Mouse (Mus musculus): ENCODE measurements around the gene Mfap3.

Gene Mfap3

GRCm38 (mm10) chr11:57518091-57518750 lies at the start of gene Mfap3, which contains the start of gene Fam114a2:
TSS of gene Mfap3 (plus strand) at chr11:57518664.
TSS of gene Fam114a2 (minus strand) at chr11:57518617.
- DNase-seq, result peak; percentile 96 to 97

- no peak for DNase-seq
Measured at GRCm38 (mm10) chr11:57468706-57469105, 49.8 kb upstream of the Mfap3 start.

DNA sequence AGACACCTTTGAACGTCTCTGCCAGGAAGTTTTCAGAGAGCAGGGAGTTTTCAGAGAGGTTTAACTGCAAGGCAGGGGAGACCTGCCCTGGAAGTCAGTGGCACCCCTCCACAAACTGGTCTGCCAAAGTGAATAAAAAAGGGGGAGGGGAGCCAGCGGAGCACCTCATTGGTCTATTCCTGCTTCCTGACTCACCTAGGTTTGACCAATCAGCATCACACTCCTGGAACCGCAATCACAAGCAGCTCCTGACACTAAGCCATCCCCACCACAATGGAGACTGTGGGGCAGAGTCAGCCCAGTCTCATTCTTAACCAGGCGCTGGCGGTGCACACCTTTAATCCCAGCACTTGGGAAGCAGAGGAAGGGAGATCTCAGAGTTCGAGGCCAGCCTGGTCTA lies 48.4 kb upstream of the Mfap3 start:
- DNase-seq, result no peak

DNA sequence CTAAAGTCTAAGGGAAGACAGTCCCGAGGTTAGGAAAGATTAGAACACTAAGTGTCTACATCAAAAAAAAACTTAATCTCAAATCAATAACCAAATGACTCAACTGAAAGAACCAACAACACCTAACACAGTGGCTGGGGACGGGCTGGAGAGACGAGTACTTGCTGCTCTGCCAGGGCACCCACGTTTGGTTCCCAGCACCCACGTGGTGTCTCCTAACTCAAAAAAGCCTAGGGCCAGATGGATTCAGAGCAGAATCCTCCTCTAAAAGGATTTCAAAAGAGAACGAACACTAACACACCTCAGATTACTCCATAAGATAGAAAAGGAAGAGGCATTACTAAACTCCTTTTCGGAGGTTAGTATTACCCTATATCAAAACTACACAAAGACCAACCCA lies 47.5 kb upstream of the Mfap3 start:
- no peak for DNase-seq

DNA sequence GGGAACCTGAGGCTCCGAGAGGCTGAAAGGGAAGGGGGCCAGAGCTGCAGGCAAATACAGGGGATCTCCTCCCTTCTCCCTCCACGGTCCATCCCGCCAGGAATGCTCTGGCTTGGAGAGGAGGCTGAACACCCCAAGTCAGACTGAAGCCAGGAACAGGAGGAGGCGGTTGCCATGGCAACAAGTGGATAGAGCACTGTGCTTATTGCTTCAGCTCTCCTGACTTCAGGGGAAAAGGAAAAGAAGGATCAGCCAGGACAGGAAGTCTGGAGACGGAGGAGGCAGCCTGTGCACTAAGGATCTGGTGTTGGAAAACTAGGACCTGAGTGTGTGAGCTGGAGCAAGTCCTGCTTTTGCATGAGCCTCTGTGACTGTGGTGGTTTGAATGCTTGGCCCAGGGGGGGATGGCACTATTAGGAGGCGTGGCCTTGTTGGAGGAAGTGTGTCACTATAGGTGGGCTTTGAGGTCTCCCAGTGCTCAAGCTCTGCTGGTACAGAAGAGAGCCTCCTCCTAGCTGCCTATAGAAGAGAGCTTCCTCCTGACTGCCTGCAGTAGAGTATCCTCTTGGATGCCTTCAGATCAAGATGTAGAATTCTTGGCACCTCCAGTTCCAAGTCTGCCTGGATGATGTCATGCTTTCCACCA lies 44.0 kb upstream of the Mfap3 start:
- DNase-seq, result no peak

DNA sequence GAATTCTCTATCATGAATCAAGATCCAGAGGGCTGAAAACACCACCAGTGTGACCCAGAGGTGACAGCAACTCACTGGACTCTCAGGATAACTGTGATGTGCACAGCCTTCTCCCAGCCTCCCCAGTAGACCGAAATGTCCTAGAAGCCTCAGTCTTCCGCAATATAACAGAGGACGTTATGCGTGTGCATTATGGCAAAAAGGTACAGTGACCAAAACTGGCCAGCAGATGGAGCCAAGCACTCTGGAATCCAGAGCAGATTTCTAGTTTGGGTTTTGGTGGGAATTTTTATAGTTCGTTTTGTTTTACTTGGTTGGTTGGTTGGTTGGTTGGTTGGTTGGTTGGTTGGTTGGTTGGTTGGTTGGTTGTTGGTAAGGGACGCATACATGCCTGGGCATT lies 43.3 kb upstream of the Mfap3 start:
- DNase-seq, result peak; percentile 17 to 38

- DNase-seq, result no peak
Measured at GRCm38 (mm10) chr11:57478077-57478476, 40.4 kb upstream of the Mfap3 start.

- DNase-seq, result no peak
Measured at GRCm38 (mm10) chr11:57488436-57488835, 30.0 kb upstream of the Mfap3 start.

GRCm38 (mm10) chr11:57496462-57497039 lies 21.9 kb upstream of the Mfap3 start:
- DNase-seq, result no peak

DNA sequence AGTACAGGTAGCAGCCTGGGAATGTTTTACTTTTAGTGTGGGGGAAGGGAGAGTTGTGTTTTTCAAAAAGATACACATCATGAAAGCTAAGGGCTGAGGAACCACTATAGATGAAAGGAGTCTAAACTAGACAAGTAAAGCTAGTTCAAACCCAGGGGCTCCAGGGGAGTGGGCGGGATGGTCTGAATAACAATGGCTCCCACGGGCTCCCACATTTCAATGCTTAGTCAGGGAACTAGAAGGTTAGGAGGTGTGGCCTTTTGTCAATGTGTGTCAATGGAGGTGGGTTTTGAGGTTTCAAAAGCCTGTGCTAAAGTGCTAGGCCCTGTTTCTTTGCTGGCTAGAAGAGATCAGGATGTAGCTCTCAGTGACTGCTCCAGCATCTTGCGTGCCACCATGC lies 20.8 kb upstream of the Mfap3 start:
- no peak for DNase-seq

GRCm38 (mm10) chr11:57498215-57498614 lies 20.2 kb upstream of the Mfap3 start:
- DNase-seq, result no peak

- no peak for DNase-seq
Measured at GRCm38 (mm10) chr11:57503155-57503554, 15.3 kb upstream of the Mfap3 start.

GRCm38 (mm10) chr11:57506899-57507298 lies 11.6 kb upstream of the Mfap3 start:
- DNase-seq, result no peak

- DNase-seq, result no peak
Measured at GRCm38 (mm10) chr11:57515218-57515617, 3.2 kb upstream of the Mfap3 start.

- no peak for DNase-seq
Measured at GRCm38 (mm10) chr11:57516946-57517441, 1.5 kb upstream of the Mfap3 start.

- DNase-seq, result no peak
Measured at GRCm38 (mm10) chr11:57518751-57519148, 286 bp downstream of the Mfap3 start.

DNA sequence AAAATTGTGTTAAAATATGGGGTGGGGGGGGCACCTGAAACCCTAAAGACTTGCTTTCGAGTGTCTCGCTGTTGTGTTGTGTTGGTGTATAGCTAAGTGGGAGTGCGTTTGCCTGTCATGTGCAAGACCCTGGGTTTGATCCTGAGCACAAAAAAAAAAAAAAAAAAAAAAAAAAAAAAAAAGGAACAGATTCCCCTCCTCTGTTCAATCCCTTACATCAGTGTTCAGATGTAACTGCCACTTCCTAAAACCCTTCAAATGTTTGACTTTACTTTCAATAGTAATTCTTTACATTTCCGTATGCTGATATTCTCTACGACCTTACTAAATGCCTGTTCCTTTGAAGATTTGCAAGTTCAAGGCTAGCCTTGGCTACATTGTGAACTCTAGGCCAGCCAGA lies 840 bp downstream of the Mfap3 start:
- DNase-seq, result no peak

- no peak for DNase-seq
Measured at GRCm38 (mm10) chr11:57521206-57521605, 2.7 kb downstream of the Mfap3 start.

DNA sequence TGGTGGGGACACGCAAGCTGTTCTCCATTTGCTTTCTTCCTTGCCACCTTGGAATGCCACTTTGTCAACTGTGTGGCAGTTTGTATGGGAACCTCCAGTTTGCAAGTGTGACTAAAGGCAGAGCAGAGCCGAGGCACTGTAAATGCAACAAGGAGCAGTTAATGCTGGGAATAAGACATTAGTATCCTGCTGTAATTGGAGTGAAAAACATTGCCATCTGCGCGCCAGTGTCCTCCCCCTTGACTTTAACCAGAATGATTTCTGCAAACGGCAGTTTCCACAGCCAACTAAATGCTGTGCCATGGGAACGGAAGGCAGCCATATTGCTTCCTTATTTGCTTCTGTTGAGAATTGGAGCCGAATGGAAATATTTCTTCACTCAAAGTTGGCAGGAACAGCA lies 3.6 kb downstream of the Mfap3 start:
- DNase-seq, result no peak

DNA sequence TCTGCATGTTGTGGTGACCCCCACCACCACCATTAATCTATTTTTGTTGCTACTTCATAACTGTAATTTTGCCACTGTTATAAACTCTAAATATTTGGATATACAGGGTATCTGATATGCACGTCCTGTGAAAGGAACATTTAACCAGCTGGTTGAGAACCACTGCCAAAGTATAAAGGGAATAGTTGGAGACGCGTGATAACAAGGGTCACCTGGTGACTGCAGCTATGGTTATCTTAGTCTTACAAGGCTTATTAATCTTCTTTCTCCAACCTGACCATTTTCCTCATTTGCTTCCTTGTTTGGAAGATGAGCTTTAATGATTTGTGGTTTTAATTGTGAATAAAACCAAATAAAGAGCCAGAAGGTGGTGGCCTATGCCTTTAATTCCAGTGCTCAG lies 5.0 kb downstream of the Mfap3 start:
- DNase-seq, result no peak

- no peak for DNase-seq
Measured at GRCm38 (mm10) chr11:57524597-57524996, 6.1 kb downstream of the Mfap3 start.

- no peak for DNase-seq
Measured at GRCm38 (mm10) chr11:57525900-57526299, 7.4 kb downstream of the Mfap3 start.

GRCm38 (mm10) chr11:57527506-57527905 lies 9.0 kb downstream of the Mfap3 start:
- no peak for DNase-seq

DNA sequence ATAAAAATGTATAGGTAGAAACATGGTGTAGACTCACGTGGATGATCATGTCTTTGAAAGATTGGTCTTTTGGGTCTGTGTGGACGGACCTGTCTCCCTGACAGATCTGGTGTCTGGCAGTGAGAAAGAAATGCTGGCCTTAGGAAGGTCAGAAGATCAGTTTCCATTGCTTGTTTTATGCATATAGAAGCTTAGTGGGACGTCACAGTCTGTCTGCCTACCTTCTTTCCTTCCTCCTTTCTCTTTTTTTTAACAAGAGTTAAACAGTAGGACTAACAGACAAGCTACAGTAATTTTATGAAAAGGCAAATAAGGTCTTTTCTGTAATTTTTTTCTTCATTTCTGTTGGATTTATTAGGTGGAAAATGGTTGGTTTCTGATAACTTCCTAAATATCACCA lies 10.6 kb downstream of the Mfap3 start:
- no peak for DNase-seq

Measured in thymus, postnatal 36 days (tissue).